Mouse (Mus musculus): ENCODE measurements at regions not wholly inside any gene's neighbourhood (a gene's known extent, or its start where the extent isn't known, plus 50 kb on each side); places are given as distances from the start of the nearest gene placed in this dataset.

DNA sequence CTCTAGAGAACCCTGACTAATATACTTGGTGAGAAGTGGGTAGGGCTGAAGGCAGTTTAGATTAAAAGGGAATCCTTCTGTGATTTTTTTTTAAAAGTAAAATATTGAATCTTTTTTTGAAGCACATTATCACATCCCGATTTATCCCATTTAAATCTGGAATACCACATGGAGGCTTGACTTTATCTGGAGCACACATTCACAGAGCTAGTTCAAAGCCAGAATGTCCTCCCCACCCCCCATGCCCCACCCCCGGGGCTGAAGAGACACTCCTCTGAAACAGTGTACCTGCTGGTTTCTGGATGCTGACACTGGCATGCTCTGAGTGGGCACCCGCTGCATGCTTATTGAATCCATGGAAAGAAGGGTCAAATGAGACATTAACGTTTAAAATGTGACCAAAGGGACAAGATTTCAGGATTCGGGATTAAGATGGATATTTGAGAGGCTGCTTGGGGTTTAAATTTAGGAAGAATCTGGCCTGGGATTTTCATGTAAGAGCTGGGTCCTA is 382.0 kb upstream of the Slc30a5 start:
- DNase-seq: no peak

DNA sequence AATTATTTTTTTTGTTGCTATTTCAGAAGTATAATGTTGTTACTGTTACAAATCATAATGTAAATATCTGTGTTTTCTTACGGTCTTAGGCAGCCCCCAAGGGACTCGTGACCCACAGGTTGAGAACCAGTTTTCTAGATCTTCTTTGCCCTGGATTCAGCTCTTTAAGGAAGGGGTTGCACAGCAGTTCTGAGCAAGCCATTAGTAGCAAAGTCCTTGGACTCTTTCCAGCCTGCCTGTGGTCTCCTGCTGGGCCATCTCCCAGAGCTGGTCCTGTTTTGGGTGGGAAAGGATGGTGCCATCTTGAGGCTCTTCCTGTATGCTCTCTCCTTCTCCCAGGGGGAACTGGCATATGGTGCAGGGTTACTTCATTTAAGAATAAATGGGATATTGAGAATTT is 380.9 kb upstream of the Slc30a5 start:
- DNase-seq: no peak

DNA sequence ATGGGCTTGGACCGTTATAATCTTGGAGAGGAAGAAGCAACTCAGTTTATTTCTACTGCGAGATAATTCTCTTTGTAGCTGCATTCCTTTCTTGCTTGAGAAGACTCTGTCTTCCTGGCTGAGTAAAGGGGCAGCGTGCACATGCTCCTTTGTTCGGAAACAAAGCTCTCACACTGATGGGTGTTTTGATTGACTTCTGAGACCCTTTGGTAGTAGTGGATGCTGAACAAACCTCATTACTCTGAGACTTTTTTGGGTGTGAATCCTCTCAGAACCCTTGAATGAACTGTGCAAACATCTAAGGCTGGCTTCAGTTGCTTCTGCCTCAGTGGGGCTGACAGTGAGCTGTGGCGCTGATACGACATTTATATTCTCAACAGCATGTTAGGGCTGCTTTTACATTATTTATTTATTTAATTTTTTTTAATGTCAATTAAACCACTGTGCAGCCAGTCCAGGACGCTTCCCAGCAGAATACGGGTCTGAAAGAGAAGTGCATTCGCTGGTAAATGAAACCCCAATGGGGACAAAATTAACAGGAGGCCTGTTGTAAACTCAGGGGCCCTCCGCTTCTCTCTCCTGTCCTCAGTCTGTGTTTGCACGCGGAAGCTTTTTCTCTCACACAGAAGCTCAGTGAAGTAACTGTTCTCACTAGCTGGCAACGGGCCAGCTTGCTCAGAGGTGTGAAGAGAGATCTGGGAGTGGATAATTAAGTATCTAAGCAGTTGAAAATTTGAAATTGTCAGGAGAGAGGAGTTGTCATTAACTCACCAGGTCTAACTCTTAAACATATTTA is 380.1 kb upstream of the Slc30a5 start:
- DNase-seq: no peak

DNA sequence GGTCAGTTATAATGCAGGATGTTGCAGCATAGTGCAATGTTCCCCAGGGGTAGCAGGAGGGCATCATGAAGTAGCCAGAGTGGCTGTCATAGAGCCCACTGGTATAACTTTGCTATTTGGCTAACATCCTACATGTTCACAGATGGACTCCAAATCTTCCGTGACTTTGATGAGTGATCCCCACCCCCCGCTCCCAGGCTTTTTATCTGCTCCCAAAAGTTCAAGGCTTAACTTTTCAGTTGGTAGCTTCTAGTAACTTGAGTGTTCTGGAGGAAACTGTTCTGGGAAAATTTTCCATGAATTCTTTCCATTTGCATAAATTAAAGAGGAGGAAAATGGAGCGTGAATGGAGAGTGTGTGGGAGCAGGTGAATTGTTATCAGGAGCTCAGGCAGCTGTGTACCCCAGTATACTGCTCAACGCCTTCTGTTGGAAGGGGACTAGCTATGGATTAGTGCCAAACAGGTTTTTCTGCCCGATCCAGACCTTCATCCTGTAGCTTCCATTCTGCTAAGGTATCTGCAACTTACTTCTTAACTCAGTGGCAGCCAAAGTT is 379.2 kb upstream of the Slc30a5 start:
- DNase-seq: no peak

DNA sequence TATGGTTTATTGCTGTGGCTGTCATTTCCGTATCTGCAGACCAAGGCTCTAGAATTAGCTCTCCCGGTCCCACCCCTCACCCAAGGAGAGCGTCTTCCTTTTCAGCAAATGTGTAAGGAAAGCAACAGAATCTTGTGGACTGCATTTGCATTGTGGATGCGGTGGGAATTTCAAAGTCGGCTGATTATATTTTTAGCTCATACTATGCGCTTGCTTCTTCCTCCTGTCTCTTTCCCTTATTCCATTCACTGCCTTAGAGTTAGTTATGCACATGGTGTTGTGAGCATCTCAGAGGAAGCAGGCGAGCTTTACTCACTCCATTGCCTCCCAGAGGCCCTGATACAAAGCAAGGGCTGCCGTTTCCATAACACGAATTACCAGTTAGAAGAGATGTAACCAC is 375.6 kb upstream of the Slc30a5 start:
- DNase-seq: no peak

DNA sequence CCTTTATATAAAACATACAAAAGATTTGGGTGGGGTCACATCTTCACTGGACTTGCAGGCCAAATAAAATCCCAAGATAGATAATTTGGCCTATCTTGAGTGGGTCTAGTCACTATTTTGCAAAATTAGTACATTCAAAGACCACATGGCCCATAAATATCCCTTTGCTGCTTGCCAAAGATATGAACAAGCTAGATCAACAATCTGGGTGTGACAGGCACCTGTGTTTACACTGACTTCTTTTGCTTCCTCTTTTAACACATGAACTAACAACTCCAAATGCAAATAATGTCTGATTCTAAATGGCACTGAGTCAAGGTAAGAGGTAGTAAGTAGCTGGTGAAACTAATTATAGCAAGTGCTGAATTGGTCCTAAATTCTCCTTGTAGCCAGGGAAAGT is 370.2 kb upstream of the Slc30a5 start:
- no peak for DNase-seq

DNA sequence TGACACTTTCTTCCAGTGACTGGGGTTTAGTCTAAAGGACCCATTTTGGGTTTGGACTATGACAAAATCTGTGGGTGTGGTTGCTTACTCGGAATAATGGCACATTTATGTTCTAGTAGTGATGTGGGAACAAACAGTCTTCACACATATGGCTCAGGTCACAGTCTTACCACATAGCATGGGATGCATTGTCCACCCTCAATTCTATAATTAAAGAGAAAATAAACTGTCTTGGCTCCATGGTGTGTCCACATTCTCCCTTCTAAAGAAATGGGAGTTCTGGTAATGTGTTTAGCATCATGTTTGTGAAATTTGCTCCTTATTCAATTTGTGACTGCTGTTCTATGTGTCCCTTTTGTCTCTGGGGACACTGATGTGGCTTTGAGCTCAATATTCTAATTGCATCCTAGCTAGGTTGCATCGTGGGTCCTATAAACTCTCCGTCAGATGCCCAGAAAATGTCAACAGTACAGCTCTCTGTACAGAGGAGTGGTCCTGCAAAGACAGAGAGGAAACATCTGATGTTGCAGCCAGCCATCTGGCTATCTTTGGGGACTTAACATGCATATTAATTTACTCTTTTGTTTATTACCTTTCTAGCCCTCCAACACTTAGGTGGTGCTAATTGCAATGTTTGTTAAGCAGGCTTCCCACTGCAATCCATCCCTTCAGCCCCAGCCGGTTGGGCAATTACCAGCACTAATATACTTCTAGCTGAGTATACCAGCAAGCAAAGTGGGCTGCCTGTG is 369.5 kb upstream of the Slc30a5 start:
- no peak for DNase-seq

DNA sequence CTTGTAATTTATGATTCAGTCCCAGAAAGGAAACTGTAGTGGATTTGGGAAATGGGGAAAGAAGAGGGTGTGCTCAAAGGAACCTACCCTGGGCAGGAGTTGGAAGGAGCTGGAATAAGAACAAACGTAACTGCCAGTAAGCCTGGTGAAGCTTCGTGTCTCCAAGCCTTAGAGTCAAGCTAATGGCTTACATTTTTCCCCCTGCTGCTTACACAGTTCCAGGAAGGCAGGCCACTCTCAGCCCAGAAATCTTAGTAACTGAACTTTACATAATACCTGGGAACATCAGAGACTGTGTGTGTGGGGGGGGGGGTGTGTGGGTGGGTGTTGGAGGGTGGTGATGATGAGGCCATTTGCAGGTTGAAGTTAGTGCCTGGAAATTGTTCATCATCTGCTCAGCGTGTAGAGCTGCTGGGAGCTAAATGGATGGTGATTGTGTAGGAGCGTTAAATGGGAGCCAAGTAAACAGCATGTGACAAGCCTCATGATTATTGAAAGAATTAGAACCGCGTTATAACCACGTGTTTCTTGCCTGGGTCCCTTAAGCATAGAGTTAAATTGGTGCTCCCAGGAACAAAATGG is 357.1 kb upstream of the Slc30a5 start:
- DNase-seq: no peak

DNA sequence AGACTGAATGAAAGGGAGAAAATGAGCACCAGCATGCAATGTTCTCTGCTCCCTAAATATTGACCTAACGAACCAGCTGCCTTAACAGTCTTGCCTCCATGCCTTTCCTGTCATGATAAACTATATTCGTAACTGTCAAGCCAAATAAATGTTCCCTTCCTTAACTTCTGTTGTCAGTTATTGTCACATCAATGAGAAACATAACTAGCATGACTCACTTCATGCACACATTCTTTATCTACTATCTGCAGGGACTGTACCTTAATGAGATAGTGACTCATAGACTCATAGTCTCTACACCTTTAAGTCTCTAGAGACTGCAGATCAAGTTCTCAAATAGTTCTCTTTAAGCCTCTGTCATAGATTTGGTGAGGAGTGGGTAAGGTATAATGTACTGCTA is 349.2 kb upstream of the Slc30a5 start:
- no peak for DNase-seq

DNA sequence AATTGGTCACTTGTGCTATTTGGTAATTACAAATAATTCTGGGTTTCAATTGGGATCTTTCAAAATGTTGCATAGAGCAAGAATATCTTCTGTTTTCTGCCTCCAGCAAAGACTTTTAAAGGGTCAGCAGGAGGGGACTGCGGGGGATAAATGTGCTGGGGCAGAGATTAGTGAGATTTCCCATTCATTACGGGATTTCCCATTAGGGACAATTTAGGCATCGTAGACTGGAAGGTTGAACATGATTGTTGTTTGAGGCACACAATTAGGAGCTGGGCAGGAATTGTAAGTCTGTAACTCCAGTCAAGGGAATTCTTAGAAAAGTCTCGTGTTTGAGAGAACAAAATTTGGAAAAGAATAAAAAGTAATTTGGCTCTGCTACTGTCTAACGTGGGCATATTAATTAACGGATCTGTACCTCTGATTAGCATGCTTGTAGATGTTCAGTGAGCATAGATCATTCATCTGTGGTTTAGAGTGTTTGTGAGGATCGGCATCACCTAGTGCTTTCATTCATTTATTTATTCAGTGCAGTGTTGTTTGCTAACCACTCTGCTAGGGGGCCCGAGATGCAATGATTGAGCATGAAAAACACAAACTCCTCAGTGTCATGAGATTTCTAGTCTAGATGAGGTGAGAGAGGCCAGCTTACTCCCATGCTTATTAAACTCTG is 341.9 kb upstream of the Slc30a5 start:
- no peak for DNase-seq

DNA sequence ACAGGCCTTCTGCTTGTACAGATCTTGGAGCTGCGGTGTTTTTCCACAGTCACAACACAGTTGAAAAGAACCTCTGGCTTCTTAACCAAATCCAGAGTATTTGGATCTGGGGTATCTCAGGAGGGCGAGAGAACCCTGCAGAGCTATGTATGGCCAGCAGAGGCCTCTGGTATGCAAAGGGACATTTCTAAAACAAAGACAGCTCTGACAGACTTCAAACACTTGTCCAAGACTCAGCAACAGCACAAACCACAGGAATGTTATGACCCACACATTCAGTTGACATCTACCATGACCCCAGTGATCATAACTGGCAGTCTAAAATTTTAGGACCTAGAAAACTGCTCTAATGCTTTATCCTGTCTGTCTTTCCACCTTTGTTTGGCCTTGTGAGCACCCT is 328.5 kb upstream of the Slc30a5 start:
- DNase-seq: no peak

DNA sequence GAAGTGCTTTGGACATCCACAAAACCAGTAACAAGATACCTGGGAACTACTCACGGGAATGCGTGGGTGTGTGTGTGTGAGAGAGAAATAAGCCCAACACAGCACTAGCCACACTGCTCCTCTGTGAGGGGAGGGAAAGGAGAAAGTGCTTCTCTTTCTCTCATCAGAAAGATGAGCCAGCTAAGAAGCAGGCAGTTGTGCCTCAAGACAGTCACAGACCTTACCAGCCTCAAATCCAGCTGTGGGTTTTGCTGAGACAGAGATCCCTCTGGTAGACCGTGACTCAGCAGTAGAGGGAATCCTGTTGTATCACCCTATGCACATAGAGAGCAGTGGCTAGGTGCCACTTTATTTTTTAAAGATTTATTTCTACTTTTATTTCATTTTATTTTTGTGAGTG is 326.7 kb upstream of the Slc30a5 start:
- DNase-seq: no peak

DNA sequence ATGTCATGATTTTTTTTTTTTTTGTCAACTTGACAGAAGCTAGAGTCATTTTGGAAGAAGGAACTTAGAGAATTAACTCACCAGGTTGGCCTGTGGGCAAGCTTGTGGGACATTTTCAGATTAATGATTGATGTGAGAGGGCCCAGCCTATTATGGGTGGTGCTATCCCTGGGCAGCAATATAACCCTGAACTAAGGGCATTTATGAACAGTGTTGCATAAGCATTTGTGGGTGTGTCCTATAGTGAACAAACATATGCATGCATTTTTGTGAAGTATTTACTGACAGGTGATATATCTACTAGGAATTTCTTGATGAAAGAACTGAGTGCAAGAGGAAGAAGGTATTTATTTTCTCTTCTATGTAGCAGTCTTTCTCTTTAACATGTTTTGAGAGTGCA is 320.5 kb upstream of the Slc30a5 start:
- no peak for DNase-seq

DNA sequence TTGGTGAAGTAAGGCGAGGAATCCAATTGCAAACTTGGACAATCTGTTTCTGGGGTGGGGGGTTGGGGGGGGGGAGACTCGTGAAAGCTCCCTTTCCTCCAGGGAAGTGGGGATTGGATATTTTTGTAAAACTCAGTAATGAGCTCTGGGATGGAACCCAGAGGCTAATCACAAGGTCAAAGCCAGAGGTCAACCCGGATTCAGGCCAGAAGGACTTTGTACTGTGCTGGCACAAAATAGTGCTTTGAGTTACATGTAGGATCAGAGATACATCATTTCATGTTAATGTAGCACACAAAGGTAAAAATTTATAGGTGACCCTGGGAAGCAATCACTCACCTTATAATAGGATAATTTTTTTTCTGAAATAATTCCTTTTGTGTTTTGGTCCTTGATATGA is 309.5 kb upstream of the Slc30a5 start:
- DNase-seq: no peak

DNA sequence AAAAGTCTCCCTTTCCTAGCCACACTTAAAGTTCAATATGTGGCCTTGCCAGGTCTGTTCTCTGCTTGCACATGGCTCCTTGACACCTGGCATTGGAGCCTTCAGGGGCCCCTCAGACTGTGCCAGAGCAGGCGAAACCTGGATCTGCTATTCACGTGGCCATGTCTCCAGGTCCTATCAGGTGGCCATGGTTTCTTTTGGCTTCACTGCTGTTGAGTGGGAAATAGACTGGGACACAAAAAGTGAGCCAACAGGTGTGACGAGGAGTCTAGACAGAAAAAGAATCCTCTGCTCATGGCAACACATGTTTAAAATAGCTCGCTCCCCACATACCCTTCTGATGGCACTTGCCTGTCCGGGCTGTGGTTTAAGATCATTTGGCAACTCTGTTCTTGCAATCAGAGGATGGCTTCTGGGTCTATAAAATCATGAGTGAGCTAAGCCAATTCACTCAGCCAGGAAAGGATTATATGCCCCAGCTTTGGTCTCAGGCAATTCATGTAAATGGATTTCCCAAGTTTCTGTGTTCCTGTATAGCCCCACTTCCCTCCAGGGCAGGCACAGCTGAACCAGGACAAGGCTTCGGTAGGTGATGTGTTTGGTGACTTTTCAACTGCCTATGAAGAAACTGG is 309.0 kb upstream of the Slc30a5 start:
- no peak for DNase-seq

DNA sequence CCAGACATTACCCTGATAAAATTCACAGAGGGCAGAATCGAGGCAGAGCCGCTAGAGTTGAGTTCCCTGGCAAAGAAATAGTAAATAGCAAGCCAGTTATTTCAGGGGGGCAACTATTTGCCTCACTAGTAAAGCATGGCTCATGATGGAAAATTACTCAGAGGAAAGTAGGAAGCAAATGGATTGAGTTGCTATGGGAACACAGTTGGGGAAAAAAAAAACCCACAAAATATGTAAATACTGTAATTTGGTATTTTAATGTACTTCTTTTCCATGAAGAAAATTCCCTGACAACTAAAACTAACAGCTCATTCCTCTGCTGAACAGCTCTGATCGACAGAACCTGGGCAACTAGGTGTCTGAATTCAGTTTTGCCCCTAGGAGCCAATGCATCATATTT is 296.2 kb upstream of the Slc30a5 start:
- no peak for DNase-seq

DNA sequence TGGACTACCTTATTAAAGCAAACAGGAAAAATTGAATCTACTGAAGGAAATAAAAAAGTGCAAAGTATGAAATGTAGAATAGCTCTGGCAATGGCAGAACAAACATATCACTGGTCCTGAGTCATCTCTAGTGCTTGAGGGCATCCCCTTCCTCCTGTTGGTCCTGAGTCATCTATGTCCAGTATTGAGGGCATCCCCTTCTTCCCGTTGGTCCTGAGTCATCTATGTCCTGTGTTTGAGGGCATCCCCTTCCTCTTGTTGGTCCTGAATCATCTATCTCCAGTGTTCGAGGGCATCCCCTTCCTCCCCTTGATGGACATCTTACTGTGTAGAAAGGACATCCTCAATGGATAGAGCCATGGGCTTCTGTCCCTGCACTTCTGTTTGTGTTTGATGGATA is 294.6 kb upstream of the Slc30a5 start:
- DNase-seq: no peak

DNA sequence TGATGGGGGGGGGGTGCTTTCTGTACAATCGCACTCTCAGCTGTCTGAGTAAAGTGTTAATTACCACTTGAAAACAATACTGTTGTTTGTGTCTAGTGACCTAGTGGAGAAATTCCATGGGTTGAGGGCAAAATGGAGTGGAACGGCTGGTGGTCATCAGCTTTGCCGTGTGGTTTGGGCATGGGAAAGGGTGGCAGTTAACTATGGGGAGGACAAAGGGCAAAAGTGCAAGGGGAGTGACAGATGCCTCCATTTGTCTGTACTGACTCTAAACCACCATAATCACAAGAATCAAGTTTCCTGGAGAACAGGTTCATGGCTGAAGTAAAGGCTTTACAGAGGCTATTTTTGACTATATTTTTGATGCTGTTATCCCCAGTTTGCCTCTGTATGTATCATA is 294.0 kb upstream of the Slc30a5 start:
- no peak for DNase-seq

DNA sequence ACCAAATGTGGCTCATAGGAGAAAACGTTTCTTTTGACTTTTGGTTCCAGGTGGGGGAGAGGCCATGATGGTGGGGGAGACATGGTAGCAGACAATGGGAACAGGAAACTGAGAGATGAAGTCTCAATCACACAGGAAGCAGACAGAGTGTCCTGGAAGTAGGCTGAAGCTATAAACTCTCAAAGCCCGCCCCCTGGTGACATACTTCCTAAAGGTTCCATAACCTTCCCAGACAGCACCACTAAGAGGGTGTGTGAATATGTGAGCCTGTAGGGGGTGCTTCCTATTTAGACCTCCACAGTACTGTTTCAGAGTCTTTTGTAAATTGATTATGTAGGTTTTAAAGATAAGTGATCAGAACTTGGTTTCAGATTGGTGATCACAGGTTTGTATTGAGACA is 284.1 kb upstream of the Slc30a5 start:
- no peak for DNase-seq

DNA sequence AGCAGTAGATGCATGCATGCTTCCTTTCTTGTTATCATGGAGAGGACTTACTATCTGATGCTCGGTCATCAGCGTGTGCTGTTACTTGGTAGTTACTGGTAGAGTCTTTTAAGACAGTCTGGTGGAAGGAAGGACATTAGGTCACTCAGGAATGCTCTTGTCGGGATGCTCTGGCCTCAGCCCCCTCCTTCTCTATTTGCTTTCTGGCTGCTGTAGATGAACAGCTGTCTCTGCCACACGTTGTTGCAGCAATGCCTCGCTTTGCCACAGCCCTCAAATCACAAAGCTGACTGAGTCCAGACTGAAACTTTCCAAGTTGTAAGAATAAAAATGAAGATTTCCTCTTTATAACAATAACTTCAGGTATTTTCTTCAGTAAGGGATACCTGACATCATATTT is 282.1 kb upstream of the Slc30a5 start:
- no peak for DNase-seq

DNA sequence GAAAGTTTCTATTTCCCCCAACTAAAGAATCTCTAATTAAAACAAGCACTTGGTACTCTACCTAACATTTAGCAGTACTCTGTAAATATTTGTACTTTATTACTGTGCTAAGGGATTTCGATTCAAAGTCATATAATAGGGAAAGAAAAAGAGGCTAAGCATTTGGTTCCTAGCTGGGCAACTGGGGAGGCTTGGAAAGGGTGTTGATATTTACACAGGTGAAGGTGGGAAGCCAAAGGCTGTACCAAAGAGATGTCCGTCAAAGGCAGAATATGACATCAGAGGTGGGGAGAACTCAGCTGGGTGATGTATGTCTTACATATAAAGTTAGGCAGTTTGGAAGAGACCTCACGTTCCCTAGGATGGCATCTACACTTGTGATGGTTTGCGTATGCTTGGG is 278.9 kb upstream of the Slc30a5 start:
- DNase-seq: no peak

DNA sequence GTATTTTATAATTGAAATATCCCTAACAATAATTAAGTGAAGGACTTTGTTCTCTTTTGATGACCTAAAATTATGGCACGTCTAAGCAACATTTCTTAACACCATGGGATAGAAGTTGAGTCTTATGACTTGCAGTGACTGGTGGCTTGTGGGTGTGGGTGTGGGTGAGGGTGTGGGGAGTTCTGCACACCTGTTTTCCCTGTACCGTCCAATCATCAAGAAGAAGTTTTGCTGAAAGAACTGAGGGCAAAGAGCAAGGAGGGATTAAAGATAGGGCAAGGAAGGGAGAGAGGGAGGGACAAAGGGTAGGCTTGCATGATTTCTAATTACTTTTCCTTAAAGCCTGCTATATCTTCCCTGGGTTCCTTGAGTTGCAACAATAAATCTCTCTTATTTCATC is 278.5 kb upstream of the Slc30a5 start:
- no peak for DNase-seq

DNA sequence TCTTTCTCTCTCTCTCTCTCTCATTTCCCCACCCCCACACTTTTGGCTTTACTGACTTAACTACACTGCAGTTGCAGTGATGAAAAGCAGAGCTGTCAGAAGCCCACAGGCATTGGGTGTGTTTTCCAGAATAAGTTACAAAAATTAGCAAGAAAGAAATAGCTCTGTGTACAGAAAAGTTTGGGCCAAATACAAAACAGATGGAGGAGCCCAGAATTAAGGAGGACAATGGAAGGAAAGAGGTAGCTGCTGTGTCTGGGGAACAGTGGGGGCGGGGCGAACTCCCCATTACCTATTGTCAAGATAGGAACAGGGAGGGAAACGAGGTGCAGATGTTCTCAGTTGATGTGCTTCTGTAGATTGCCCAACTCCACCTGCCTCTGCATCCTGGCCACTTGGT is 267.4 kb upstream of the Slc30a5 start:
- no peak for DNase-seq

Data from liver (tissue).